Mouse (Mus musculus): ENCODE measurements around the gene Gm17949.

DNA sequence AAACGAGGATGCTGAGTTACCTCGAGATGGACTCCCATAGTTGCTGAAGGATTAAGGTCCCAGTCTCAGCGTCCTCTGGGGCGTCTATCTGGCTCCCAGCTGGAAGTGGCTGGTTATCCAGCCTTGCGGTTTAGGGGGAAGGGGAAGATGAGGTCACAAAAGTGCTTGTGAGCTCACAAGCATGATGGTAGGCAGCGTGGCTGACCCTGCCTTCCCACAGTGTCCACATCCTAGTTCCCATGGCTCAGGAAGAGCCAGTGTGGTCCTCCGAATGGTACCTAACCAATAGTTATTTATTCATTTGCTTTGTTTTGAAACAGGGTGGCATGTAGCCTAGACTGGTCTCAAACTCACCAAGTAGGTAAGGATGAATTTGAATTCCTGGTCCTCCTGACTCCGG, 30.3 kb downstream of the Gm17949 start, which contains the start of gene Slc25a41:
- TF ChIP-seq POLR2A (IDR thresholded peaks at IDR 0.05; ENCODE audit: control insufficient read depth, extremely low read depth, insufficient read depth, low read length, poor library complexity): no peak
- no peak for TF ChIP-seq CTCF (IDR thresholded peaks at IDR 0.05; ENCODE audit: borderline replicate concordance, control insufficient read depth, extremely low read depth, insufficient read depth, low read length, poor library complexity)
